Mouse (Mus musculus) erythroid progenitor cell, adult 5-6 weeks (primary cell): ENCODE data around the gene Gnat3. TPM values are rescaled to one million over a fixed set of nuclear protein-coding genes. Genes with fewer than 3 reads are reported as not detected.

Experiments
- ATAC-seq: replicated peaks from 2 replicates; pipeline ENCODE4 v1.8.0; 2016; ENCODE audit warnings: moderate number of reproducible peaks, mild to moderate bottlenecking, moderate TSS enrichment, inconsistent platforms; ENCODE audit not compliant: poor library complexity, low FRiP score, severe bottlenecking
- total RNA-seq, 2 experiments: library from RNA; stranded (forward) in 1 of 2; stranded (reverse) in 1 of 2; fragments of 150-400 nt in 1 of 2; fragments of 186-747, 209-891 nt in 1 of 2; gene quantifications; 2 replicates each; pipeline versions ENCODE4 v1.2.3 to v1.2.4; 2015 to 2017; ENCODE audit warnings: low replicate concordance in 2 of 2

Gnat3 gene
- not detected in 2 replicates for total RNA-seq (2015; ENCODE audit: low replicate concordance)
- total RNA-seq (2017; ENCODE audit: low replicate concordance), result not detected in 2 replicates

DNA sequence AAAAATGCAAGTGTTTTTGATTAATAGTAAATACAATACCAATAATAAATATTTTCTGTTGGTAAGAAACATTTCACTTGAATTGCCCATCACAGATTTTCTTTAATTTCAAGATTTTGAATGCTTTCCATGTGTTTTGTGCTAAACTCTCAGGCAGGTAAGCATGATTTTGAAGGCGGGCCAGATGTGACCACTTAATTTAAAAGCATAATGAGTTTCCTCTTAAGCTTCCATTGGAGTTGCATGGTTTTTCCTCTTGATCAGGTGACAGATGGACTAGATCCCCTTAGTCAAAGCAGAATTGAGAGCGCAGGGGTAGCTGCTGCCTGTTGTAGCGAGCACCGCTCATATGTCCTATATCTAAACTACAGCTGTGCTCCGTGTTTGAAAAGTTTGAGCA, at the start of gene Gnat3:
Gnat3 (plus strand) TSS at position 301 of the 400 bp plus-strand sequence.
- no peak for ATAC-seq

DNA sequence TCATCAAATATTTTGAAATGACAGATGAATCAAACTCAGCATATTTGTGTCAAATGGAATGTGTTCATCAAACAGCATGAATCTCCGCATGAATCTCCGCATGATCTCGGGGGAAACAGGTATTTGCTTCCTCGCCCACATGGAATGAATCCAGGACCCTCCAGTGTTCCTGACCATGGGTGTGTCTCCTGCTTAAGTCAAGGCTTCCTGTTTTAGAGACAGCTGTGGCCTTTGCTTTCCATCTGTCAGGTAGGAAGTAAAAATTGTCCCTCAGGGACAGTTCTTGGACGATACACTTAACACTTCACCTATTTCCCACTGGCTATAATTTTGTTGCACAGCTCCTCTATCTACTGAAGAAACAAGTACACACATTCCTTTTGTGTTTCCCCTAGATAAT, 43.4 kb upstream of the Gnat3 start:
- ATAC-seq, result no peak

DNA sequence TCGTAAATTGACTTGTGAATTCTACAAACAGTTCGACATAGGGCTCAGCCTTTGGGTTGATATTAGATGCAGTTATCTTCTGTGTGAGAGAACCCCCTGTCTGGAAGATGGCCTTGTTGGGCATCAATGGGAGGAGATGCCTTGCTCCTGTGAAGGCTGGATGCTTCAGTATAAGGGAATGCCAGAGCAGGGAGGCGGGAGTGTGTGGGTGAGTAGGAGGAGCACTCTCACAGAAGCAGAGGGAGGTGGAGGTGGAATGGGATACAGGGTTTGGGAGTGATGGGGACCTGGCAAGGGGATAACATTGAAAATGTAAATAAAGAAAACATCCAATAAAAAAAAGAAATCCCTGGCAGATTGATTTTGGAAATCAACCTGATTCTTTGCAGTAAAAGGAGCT, 38.7 kb upstream of the Gnat3 start:
- ATAC-seq, result no peak

DNA sequence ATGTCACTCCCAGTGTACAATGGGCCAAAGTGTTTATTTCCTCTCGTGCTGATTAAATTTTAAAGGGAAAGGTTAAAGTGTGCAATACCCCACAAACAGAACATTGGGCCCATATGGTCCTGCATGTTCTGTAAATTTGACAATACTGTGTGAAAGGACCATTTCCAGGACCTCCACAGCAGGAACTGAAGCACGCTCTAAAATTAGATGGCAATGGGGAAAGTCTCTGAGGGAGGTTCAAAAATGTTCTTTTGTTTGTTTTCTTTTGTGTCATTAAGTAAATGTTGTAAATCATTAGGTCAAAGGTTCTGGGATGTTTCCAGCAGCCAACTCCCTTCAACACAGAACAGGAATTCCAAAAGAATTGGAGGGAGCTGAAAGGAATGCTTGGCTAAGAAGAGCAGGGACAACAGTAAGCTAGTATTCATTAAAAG, 38.2 kb upstream of the Gnat3 start:
- no peak for ATAC-seq

DNA sequence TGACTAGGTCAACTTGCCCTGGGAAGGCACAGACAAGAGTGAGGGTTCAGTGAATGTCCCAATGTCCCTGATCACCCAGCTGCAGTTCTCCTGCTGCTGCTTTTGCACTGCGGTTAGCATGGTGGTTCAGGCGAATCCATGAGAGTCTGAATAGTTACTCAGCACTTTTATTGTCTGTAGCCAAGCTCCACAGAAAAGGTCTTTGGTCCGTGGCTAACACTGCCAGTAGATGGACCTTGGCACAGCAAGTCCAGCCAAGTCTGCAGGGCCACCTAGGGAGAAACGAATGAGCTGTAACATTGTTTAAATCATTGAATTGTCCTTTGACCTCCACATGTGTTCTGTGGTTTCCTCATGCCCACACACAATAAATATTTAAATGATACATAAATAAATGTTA, 33.9 kb upstream of the Gnat3 start:
- no peak for ATAC-seq

DNA sequence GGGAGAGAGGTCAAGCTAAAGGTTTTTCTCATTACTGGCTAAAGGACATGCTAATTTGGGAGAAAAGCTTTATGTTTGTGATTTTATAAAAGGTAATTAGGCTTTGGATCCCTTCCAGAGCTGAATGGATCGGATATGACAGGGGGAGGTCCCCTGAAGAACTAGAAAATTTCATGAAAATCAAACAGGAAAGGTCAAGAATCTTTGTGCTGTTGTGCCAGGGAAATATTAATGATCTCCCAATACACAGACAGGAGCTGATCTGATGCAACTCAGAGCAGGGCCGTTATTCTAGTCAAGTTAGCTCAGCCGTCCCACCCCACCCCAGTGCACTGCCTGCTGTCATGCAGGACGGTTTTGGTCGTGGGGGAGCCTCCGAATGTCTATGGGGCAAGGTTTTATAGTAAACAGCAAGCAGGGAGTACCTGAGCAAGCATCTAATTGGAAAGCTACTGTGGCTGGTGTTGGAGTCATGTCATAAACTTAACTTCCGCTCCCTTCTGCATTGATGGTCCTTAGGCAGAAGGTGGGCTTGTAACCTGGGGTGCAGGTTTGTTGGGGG, 33.3 kb upstream of the Gnat3 start:
- ATAC-seq, result no peak

DNA sequence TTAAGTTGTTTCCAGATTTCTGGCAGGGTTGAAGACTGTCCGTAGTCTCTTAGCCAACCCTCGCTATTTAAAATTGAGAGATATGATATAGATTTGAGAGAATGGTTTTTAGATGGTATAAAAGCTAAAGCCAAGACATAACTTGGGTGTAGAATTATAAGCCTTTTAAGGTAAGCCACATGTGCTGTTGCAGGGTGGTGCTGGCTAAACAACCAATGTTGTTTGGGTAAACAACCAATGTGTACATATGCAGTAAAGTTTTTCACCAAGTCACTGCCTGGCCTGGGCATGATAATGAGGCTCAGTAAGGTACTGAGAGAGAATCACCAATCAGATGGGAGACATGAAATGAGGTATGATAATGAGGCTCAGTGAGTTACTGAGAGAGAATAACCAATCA, 30.8 kb upstream of the Gnat3 start:
- ATAC-seq, result peak; percentile 63

DNA sequence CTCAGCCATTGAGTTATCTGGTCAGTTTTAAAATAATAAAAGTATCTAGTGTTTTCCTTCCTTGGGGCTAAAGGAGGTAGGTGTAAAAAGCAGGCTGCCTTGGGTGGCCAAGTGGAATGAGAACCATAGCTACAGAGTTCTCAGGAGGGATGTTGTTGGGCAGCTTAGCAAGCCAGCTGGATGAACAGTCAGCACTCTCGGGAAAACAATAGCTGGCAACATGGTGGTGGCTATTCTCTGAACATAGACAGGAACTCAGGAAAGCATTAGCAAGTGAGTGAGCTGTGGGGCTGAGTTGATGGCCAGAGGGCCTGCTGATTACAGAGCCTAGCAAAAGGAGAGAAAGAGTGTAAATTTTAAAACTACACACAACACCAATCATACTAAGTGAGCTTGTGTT, 27.8 kb upstream of the Gnat3 start:
- ATAC-seq, result no peak

DNA sequence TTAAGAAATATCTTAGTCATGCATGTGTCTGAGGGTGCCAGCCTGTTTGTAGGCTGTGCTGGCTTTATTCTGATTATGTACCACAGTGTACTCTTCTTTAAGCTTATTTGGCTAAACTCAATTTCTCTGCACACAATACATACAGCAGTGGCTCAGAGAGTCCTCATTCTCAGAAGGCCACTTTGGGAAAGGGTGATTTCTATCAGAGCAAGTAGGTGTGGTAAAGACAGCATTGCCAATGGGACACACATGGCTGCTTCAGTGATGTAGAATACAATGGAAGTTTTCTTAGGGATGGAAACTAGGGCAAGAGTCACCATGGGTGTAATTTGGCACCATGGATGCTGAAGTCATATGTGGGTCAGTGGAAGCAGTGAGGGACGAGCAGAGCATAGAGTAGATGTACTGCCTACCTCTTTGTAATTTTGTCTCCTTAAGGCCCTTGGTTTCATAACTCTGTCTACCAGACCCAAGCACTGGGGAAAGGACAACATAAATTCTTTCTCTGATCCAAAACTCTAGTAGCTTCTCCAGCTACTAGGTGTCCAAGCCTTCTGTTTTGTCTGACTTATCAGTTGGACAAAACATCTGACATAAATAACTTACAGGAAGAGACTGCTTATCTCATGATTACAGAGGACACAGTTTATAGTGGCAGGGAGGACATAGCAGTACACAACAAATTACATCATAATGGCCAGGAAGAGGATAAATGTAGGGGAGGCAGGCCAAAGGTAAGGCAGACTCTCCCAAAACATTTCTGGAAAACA, 24.0 kb upstream of the Gnat3 start:
- peak; percentile 85 for ATAC-seq

DNA sequence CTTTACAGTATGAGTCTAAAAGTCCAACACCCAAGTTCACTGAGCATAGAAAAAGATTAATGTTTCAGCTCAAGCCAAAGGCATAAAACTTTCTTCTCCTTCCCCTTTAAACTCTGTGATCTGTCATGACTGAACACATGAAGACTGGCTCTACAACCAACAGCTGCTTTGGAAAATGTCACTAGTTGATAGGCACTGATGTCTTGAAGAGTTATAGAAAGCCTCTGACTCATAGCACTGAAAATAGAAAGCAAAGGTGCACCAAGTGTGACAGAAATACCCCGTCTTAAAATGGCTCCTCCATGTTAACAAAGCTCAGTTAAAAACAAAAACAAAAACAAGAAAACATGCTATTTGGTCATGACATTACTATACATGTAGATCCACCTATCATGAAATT, 5.9 kb upstream of the Gnat3 start:
- no peak for ATAC-seq

DNA sequence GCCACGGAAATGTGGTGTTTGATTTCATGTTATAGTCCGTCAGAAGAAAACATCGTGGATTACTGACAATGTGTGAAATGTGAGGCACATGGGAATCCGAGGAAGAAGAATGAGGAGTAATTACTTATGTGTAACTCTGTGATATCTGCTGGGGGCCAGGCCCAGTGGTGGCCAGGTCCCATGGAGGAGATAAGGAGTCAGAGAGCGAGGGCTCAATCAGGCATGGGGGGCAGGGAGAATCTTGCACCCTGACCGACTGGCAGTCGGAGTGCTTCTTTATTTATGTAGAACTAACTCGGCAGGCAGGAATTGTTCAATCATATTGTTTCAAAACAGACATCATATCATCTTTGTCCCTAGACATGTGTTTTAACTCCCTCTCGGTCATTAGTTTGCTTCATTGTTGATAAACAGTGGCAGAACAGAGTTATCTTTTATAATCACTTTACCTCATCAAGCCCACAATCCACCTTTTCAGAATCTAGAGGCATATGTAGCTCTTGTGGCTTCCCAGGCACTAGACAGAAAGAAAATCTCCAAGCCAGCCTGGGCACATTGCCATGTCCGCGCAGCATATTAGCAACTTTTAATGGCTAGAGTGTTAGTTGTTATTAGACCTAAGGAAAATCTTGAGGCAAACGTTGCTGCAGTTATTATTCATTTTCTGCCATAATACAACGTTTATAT, 7.5 kb downstream of the Gnat3 start:
- peak; percentile 89 for ATAC-seq

DNA sequence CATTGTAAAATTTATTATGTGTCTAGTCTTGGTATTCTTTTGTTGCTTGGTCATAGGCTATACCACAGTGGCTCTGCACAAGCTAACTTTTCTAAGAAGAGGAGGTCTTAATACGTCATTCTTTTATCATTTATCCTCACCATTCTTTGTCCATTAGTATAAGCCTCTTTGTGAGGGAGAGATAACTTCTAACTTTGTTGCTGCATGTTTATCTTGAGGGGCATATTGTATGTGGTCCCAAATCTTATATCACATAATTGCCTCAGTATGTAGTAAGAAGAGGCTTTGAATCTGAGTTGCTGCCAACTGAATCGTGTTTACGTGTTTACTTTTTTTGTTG, 8.0 kb downstream of the Gnat3 start:
- ATAC-seq, result no peak

DNA sequence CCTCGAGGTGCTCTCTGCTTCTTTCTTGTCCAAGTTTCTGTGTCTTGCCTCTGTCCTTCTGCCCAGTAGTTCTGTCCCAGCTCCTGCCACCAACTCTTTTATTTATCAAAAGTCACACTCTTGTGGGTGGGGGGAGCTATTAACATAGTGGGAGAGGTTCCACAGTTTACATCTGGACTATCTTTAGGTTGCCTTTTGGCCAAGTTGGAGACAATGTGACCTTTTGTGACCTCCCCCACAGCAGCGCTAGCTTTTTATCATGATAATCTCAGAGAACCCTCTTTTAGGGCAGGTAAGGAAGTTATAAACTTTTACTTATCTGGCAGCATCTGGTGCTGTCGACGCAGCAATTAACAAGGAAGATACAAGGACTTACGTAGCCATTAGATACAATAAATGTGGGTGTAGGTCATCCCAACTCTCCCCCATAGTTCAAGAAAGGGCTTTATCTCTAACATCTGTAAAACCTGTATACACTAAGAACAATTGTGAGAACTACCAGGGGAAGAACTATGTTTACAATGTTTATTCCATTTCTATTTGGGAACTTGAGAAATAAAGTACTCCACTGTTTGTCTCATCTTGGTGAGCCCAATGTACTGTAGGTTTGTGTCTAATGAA, 18.3 kb downstream of the Gnat3 start:
- ATAC-seq, result no peak

DNA sequence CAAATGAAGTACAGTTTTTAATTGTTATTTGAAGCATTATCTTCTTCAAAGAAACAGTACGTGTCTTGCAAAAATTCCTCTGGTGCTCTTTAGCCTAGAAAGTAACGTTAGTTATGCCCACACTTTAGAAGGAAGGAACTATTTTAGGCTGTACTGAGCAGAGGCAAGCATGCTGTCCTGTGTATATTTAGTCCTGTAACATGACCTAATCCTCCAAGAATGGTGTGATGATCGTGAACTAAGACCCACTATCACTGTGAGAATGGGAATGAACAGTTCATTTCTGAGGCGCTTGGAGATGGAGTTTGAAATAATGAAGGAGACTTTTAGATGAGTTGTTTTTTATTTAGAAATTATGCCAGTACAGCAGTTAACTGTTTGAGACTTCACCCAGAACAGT, 20.4 kb downstream of the Gnat3 start:
- no peak for ATAC-seq

DNA sequence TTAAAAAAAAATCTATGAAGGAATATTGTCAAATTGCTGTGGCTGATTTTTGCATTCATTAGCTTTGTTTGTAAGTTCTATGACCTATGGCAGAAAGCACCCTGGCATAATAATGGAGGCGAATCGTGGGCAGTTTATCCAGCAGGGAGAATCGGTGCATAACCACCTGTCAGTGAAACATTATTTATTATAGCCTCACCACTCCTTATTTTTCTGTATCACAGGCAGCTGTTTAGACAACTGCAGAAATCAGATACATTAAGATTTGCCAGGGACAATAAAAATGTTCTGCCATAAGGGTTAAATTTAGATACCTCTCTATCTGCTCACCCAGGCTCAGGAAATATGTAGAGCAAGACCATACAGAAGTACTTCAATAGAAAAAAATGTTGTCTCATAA, 22.2 kb downstream of the Gnat3 start:
- no peak for ATAC-seq

DNA sequence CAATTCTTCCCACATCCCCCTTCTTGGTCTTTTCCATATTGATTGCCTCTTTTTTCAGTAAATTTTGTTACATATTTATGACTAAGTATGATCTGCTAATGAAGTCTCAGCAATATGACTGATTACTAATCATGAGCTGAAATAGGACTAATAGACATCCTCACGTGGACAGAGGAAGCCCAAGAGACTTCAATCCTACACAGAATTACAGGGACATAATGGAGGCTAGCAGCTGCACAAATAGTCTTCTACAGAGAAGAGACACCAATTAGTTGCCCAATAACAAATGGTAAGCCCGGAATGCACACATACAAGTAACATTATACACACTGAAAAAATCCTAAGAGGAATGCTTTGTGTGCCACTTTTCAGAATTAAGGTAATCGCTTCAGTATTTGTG, 24.3 kb downstream of the Gnat3 start:
- ATAC-seq, result no peak

DNA sequence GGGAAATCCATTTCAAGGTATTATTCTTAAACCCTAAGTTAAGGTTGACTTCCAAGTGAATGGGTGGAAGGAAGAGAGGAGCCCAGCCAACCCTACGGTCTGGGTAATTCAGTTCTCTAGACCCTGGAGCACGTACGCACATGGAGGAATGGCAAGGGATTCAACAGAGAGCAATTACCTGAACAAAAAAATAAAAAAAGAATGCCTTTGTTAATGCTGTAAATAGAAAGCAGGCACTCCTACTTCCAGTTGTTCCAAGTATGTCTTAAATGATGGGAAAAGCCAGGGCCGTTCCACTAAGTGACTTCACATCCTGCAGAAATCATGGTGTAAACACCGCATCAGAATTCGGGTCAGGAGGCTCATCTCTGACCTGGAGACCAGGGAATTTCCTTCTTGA, 28.3 kb downstream of the Gnat3 start:
- no peak for ATAC-seq

DNA sequence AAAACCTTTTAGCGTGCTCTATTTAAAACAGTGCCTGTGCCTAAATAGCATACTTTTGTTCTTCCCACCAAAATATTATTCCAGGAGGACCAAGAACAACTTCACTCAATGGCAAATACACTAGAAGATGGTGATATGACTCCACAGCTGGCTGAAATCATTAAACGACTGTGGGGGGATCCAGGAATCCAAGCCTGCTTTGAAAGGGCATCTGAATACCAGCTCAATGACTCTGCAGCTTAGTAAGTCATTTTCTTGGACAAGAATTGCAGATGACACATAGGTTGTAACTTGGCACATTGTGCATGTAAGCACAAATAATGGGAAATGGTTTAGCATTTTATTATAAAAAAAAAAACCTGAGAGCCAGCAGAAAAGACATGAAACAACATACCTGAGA, 37.2 kb downstream of the Gnat3 start:
- ATAC-seq, result no peak

DNA sequence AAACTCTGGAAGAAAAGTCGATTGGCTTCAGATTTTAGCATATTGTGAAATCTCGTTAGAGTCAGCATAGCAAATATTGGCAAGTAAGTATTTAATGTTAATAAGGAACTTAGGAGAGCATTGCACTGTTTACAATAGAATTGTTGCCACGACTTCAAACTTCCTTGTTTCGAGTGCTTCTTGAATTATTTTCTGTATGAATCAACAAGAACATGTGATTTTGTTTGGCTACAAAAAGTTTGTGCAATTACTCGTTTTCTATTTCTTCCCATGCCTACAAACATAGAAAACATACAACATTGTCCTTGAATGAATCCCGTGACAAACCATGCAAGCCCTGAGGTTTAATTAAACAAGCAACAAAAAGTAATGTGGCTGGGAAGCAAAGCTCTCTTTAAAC, 37.8 kb downstream of the Gnat3 start:
- no peak for ATAC-seq

DNA sequence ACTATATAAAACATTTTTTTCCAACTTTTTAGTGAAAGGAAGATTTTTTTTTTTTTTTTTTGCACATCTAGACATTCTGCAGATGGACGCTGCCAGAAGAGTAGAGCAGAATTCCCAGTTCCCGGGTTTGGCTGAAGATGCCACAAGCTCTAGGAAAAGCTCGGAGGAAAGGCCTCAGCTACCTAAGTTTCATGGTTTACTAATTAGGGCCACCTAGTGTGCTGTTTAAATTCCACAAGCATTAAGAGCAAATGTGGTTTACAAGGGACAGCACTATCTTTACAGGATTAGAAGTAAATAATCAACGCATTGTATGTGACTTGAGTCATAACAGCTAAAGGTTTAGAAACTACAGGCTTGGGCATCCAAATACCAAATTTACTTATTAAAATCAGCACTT, 39.3 kb downstream of the Gnat3 start:
- ATAC-seq, result no peak

DNA sequence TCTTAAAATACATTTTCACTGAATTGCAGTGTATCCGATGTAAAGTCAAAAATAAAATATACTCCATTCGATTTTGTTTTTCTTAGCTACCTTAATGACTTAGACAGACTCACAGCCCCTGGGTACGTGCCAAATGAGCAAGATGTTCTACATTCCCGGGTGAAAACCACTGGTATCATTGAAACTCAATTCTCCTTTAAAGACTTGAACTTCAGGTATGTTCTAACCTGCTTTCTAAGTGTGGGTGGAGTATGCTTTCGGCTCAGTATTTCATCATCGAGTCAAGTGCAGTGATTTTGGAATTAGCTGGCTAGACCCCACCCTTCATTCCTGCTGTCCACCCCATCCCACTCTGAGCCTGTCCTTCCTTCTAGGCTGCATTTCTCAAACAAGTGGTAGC, 41.3 kb downstream of the Gnat3 start:
- no peak for ATAC-seq
